Mouse (Mus musculus): Measurements from ENCODE around the gene Ank.

DNA sequence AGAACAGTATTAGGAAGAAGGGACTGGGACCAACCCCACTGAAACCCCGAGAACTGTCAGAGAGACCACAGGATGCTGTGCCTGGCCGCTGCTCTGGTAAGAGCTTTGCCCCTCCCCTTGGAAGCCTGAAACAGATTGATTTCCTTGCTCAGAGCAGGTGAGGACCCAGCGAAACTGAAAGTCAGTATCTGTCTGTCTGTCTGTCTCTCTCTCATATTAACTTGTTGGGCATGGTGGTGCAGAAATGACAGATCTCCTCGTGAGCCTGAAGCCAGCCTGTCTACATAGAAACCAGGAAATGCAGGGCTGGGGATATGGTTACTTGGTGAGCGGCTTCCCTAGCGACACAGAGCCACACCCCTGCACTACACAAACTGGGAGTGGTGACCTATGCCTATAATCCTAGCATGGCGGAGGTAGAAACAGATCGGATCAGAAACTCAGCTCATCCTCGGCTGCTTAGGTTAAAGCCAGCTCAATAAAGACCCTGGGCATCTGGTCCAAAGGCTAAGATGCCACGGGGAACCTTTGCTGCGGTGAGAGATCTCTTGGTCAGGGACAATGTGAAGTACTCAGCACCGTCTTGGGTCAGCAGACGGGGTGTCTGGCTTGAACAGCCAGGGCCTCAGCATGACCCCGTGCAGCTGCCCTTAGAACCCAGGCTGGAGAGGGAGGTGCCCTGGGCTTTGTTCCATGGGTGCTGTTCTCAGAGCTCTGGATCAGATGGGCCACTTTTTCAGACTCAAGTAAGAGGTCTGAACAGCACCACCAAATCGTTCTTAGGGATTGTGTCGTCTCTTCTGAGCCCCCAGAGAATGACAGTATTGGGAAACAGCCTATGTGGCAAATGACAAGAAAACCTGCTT is 111.7 kb downstream of the Ank start:
- TF ChIP-seq CTCF (IDR thresholded peaks at IDR 0.05; ENCODE audit: low read depth, low read length) (no peak), POLR2A (IDR thresholded peaks at IDR 0.05; ENCODE audit: insufficient read depth, low read length) (no peak), EP300 (IDR thresholded peaks at IDR 0.05; ENCODE audit: insufficient read depth, low read depth, low read length) (no peak)

All from ES-Bruce4 (cell line).